Mouse (Mus musculus): Measurements from ENCODE around the gene Gm49361. TPM values are rescaled to one million over a fixed set of nuclear protein-coding genes. Genes with fewer than 3 reads are reported as not detected.

Gene Gm49361
- total and polyA plus RNA-seq, 3 experiments, result not detected

GRCm38 (mm10) chr14:57646155-57646554 is 99.7 kb downstream of the Gm49361 start:
- ATAC-seq (ENCODE audit: extremely low read depth, insufficient number of reproducible peaks, low FRiP score, poor library complexity, severe bottlenecking), result no peak
- Histone ChIP-seq H3K27me3 (ENCODE audit: insufficient read depth, low read length) (no peaks in the 10 kb centered on the region), H3K9me3 (replicated peaks) (no peaks in the 10 kb centered on the region), H3K4me1 (ENCODE audit: insufficient read depth, low read depth, low read length) (peaks cover 17% of the 10 kb centered on the region), H3K36me3 (replicated peaks) (peaks cover 65% of the 10 kb centered on the region), H3K4me3 (ENCODE audit: low read depth, low read length) (no peak overlapping the region)
- TF ChIP-seq GATA2 (IDR thresholded peaks at IDR 0.05; ENCODE audit: borderline replicate concordance, low read depth, low read length) (no peak), TAL1 (conservative IDR thresholded peaks at IDR 0.05; ENCODE audit: low read depth, low read length) (no peak), POLR2AphosphoS5 (IDR thresholded peaks at IDR 0.05; ENCODE audit: insufficient replicate concordance, low read depth, low read length) (no peak), GATA1 (IDR thresholded peaks at IDR 0.05; ENCODE audit: borderline replicate concordance, low read length) (no peak), CTCF (IDR thresholded peaks at IDR 0.05; ENCODE audit: low read depth, low read length) (no peak)
- no peak for DNase-seq (ENCODE audit: low spot score)

DNA sequence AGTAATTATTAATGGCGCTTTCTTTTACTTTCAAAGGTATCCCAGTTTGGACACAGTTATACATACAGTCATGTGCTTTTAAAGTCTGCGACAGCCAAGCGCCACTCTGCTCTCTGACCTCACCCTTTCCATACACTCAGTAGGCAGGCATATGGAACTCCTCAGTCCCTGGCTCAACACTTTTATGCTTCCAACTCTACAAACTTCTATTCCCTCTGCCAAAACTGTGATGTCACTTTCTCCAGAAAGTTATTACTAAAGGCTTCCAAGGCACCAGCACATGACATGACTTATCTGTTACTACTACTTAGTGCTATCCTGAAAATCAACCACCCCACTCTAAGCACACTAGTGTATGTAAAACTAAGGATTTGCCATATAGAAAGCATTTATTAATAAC is 106.8 kb downstream of the Gm49361 start:
- no peak for TF ChIP-seq GATA2 (IDR thresholded peaks at IDR 0.05; ENCODE audit: borderline replicate concordance, low read depth, low read length)
- no peak for TF ChIP-seq GATA1 (IDR thresholded peaks at IDR 0.05; ENCODE audit: borderline replicate concordance, low read length)
- TF ChIP-seq CTCF (IDR thresholded peaks at IDR 0.05; ENCODE audit: low read depth, low read length), result no peak
- H3K4me3 ChIP-seq (ENCODE audit: low read depth, low read length), result no peak overlapping the region
- H3K36me3 ChIP-seq (replicated peaks), result peaks cover 77% of the 10 kb centered on the region

GRCm38 (mm10) chr14:57634141-57634540 is 111.8 kb downstream of the Gm49361 start:
- DNase-seq (ENCODE audit: low spot score) (no peak), ATAC-seq (ENCODE audit: extremely low read depth, insufficient number of reproducible peaks, low FRiP score, poor library complexity, severe bottlenecking) (no peak)
- H3K27me3 ChIP-seq (ENCODE audit: insufficient read depth, low read length), result no peaks in the 10 kb centered on the region
- peaks cover 66% of the 10 kb centered on the region for H3K36me3 ChIP-seq (replicated peaks)
- H3K4me3 ChIP-seq (ENCODE audit: low read depth, low read length), result no peak overlapping the region
- H3K4me1 ChIP-seq (ENCODE audit: insufficient read depth, low read depth, low read length), result 0 out of 2 replicates have a peak, but pooled peaks cover 2% of the 10 kb centered on the region
- no peaks in the 10 kb centered on the region for H3K9me3 ChIP-seq (replicated peaks)
- no peak for TF ChIP-seq GATA2 (IDR thresholded peaks at IDR 0.05; ENCODE audit: borderline replicate concordance, low read depth, low read length)
- TF ChIP-seq GATA1 (IDR thresholded peaks at IDR 0.05; ENCODE audit: borderline replicate concordance, low read length), result no peak
- no peak for TF ChIP-seq CTCF (IDR thresholded peaks at IDR 0.05; ENCODE audit: low read depth, low read length)

More for the DNA sequence above, 106.8 kb downstream of the Gm49361 start:
- peaks cover 2% of the 10 kb centered on the region; the same call in 1 of the 2 replicates for H3K4me1 ChIP-seq (ENCODE audit: insufficient read depth, low read depth, low read length)
- ATAC-seq (ENCODE audit: extremely low read depth, insufficient number of reproducible peaks, low FRiP score, poor library complexity, severe bottlenecking), result no peak
- no peaks in the 10 kb centered on the region for H3K9me3 ChIP-seq (replicated peaks)
- H3K27me3 ChIP-seq (ENCODE audit: insufficient read depth, low read length), result no peaks in the 10 kb centered on the region
- no peak for DNase-seq (ENCODE audit: low spot score)

GRCm38 (mm10) chr14:57629595-57629994 is 116.3 kb downstream of the Gm49361 start:
- no peaks in the 10 kb centered on the region for H3K27me3 ChIP-seq (ENCODE audit: insufficient read depth, low read length)
- no peak overlapping the region for H3K4me3 ChIP-seq (ENCODE audit: low read depth, low read length)
- DNase-seq (ENCODE audit: low spot score), result no peak
- no peaks in the 10 kb centered on the region for H3K4me1 ChIP-seq (ENCODE audit: insufficient read depth, low read depth, low read length)
- no peak for ATAC-seq (ENCODE audit: extremely low read depth, insufficient number of reproducible peaks, low FRiP score, poor library complexity, severe bottlenecking)
- H3K36me3 ChIP-seq (replicated peaks), result peaks cover 68% of the 10 kb centered on the region
- no peak for TF ChIP-seq CTCF (IDR thresholded peaks at IDR 0.05; ENCODE audit: low read depth, low read length)
- TF ChIP-seq TAL1 (conservative IDR thresholded peaks at IDR 0.05; ENCODE audit: low read depth, low read length), result no peak
- TF ChIP-seq POLR2AphosphoS5 (IDR thresholded peaks at IDR 0.05; ENCODE audit: insufficient replicate concordance, low read depth, low read length), result no peak
- TF ChIP-seq GATA2 (IDR thresholded peaks at IDR 0.05; ENCODE audit: borderline replicate concordance, low read depth, low read length), result no peak
- TF ChIP-seq GATA1 (IDR thresholded peaks at IDR 0.05; ENCODE audit: borderline replicate concordance, low read length), result no peak
- no peaks in the 10 kb centered on the region for H3K9me3 ChIP-seq (replicated peaks)

- Histone ChIP-seq H3K9me3 (replicated peaks) (no peaks in the 10 kb centered on the region), H3K27me3 (ENCODE audit: insufficient read depth, low read length) (no peaks in the 10 kb centered on the region), H3K36me3 (replicated peaks) (peaks cover 79% of the 10 kb centered on the region), H3K4me3 (ENCODE audit: low read depth, low read length) (no peak overlapping the region), H3K4me1 (ENCODE audit: insufficient read depth, low read depth, low read length) (peaks cover 18% of the 10 kb centered on the region)
- ATAC-seq (ENCODE audit: extremely low read depth, insufficient number of reproducible peaks, low FRiP score, poor library complexity, severe bottlenecking) (peak; percentile 72), DNase-seq (ENCODE audit: low spot score) (no peak)
- TF ChIP-seq CTCF (IDR thresholded peaks at IDR 0.05; ENCODE audit: low read depth, low read length), result no peak
- no peak for TF ChIP-seq GATA2 (IDR thresholded peaks at IDR 0.05; ENCODE audit: borderline replicate concordance, low read depth, low read length)
- TF ChIP-seq POLR2AphosphoS5 (IDR thresholded peaks at IDR 0.05; ENCODE audit: insufficient replicate concordance, low read depth, low read length), result no peak
- TF ChIP-seq TAL1 (conservative IDR thresholded peaks at IDR 0.05; ENCODE audit: low read depth, low read length), result 0 out of 2 replicates have a peak, but pooled peaks have one; percentile 36
Observed at GRCm38 (mm10) chr14:57622934-57623333, 123.0 kb downstream of the Gm49361 start.

DNA sequence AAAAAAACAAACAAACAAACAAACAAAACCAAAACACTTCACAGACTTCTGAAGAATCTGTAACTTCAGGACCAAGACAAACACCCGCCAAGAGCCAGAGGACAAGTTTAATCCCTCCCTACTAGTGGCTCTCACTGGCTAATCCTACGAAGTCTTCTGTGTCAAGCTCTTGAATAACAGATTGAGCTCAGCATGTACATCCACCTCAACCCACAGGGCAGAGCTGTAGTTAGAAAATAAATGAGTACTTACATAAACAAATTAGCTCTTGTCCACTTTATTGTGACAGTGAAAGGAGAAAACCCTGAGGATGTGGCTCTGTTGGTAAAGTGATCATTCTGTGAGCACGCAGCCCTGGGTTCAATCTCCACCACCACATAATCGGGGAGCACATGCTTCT is 124.2 kb downstream of the Gm49361 start:
- Histone ChIP-seq H3K9me3 (replicated peaks) (no peaks in the 10 kb centered on the region), H3K27me3 (ENCODE audit: insufficient read depth, low read length) (no peaks in the 10 kb centered on the region), H3K36me3 (replicated peaks) (peaks cover 74% of the 10 kb centered on the region), H3K4me1 (ENCODE audit: insufficient read depth, low read depth, low read length) (peaks cover 18% of the 10 kb centered on the region), H3K4me3 (ENCODE audit: low read depth, low read length) (no peak overlapping the region)
- TF ChIP-seq CTCF (IDR thresholded peaks at IDR 0.05; ENCODE audit: low read depth, low read length) (no peak), TAL1 (conservative IDR thresholded peaks at IDR 0.05; ENCODE audit: low read depth, low read length) (no peak)
- DNase-seq (ENCODE audit: low spot score) (no peak), ATAC-seq (ENCODE audit: extremely low read depth, insufficient number of reproducible peaks, low FRiP score, poor library complexity, severe bottlenecking) (no peak)

DNA sequence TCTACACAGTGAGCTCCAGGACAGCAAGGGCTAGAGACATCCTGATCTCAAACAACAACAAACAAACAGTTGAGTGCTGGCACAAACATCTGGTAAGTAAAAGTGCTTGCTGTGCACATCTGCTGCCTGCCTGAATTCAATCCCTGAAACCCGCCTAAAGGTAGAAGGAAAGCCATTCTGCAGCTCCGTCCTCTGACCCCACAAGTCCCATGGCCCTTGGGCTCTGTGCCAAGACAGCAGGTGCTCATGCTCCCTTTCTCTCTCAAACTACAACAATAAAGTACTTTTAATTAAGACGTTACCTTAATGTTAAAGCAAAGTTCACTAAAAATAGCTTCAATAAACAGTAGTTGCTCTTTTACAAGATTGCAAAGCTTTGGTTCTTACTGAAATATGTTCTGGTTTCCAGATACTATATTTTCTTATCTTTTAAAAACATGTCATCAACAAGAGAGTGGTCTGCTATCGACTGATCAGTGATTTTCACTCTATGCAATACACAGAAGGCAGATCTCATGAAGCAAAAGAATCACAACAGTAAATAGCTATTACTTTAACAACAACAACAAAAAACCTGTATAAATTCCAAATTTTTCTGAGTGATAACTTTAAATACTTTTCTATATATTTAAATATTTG is 125.2 kb downstream of the Gm49361 start:
- Histone ChIP-seq H3K36me3 (replicated peaks) (peaks cover 74% of the 10 kb centered on the region), H3K9me3 (replicated peaks) (no peaks in the 10 kb centered on the region), H3K4me1 (ENCODE audit: insufficient read depth, low read depth, low read length) (peaks cover 18% of the 10 kb centered on the region), H3K4me3 (ENCODE audit: low read depth, low read length) (no peak overlapping the region), H3K27me3 (ENCODE audit: insufficient read depth, low read length) (no peaks in the 10 kb centered on the region)
- no peak for ATAC-seq (ENCODE audit: extremely low read depth, insufficient number of reproducible peaks, low FRiP score, poor library complexity, severe bottlenecking)
- no peak for DNase-seq (ENCODE audit: low spot score)
- TF ChIP-seq GATA1 (IDR thresholded peaks at IDR 0.05; ENCODE audit: borderline replicate concordance, low read length) (no peak), CTCF (IDR thresholded peaks at IDR 0.05; ENCODE audit: low read depth, low read length) (no peak), GATA2 (IDR thresholded peaks at IDR 0.05; ENCODE audit: borderline replicate concordance, low read depth, low read length) (no peak), POLR2AphosphoS5 (IDR thresholded peaks at IDR 0.05; ENCODE audit: insufficient replicate concordance, low read depth, low read length) (no peak), TAL1 (conservative IDR thresholded peaks at IDR 0.05; ENCODE audit: low read depth, low read length) (no peak)

All from G1E (cell line).